Mouse (Mus musculus) right cerebral cortex, postnatal 25 days (tissue): ENCODE measurements at regions not wholly inside any gene's neighbourhood (a gene's known extent, or its start where the extent isn't known, plus 50 kb on each side); places are given as distances from the start of the nearest gene placed in this dataset.

Experiments used
- DNase-seq: peaks from one replicate; pipeline ENCODE4 v3.0.0; 2022

DNA sequence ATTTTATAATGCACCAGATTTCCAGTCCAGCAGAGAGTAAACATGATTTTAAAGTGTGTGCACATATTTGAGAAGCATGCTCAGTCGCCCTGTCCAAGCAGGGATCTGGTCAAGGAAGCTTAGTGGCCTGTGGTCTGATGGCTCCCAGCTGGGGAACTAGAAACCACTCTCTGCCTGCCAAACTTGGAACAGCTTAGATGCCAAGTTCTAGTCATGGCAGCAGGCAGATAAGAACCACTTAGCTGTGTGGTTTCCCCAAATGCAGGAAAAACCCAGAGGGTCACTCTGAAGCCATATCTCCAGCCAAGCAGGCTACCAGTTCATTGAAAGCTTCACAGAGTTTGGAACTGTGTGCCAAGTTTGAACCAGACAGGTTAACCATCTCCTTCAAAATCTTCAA is 86.1 kb downstream of the Fam114a2 start:
- no peak for DNase-seq

GRCm38 (mm10) chr11:57431886-57432285 is 86.5 kb downstream of the Fam114a2 start:
- no peak for DNase-seq

- no peak for DNase-seq
Measured at GRCm38 (mm10) chr11:57426046-57426805, 92.2 kb downstream of the Fam114a2 start.

- DNase-seq, result no peak
Measured at GRCm38 (mm10) chr11:57419416-57419815, 99.0 kb downstream of the Fam114a2 start.

- DNase-seq, result no peak
Measured at GRCm38 (mm10) chr11:57416011-57416410, 102.4 kb downstream of the Fam114a2 start.

DNA sequence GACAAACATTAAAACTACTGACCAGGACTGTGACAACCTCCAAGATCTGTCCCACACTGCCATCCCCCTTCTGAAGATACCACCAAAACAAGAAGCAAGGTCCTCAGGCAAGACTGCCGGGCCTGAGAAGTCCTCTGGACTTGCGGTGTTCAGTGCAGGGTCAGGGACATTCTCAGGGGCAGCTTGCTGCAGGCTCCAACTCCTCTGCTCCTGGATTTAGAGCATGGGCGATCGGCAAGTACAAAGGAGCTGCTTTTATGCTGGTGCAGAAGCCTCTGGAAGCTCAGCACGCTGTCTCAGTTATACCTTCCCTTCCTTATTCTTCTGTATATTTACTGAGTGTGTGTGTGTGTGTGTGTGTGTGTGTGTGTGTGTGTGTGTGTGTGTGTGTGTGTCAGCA is 103.2 kb downstream of the Fam114a2 start:
- DNase-seq, result no peak

- no peak for DNase-seq
Measured at GRCm38 (mm10) chr11:57414697-57415096, 103.7 kb downstream of the Fam114a2 start.

DNA sequence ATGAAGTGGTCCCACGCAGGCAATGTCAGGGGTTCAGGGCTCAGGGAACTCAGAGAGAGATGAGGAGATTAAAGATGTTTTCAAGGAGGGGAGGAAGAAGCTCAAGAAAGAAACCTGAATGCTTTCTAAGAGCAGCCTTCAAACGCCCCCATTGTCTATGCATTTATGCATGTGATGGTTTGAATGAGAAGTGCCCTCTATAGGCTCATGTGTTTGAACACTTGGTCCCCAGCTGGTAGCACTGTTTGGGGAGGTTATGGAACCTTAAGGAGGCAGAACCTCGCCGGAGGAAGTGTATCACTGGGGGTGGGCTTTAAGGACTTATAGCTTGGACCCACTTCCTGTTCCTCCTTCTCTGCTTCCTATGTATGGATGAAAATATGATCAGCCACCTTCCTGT is 105.1 kb downstream of the Fam114a2 start:
- DNase-seq, result no peak

GRCm38 (mm10) chr11:57412766-57413165 is 105.7 kb downstream of the Fam114a2 start:
- DNase-seq, result peak; percentile 60

- no peak for DNase-seq
Measured at GRCm38 (mm10) chr11:57404172-57404571, 114.2 kb downstream of the Fam114a2 start.

DNA sequence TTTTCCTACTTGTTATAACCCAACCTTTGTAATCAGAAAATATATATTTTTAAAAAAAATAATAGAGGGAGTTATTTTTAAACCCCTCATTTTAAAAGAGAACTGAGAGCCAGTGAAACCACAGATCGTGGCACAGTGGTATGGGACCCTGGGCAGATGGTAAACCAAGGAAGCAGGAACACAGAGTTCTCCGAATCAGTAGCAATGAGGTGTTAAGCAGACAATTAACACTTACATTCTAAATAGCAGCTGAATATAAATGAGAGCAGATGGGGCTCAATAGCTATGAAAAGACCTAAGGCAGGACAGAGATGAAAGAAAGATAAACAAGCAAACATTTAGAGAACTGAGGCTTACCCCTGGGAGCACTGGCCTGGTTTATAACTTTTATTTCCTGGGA is 116.8 kb downstream of the Fam114a2 start:
- DNase-seq, result no peak

- no peak for DNase-seq
Measured at GRCm38 (mm10) chr11:57399366-57399765, 119.1 kb downstream of the Fam114a2 start.

DNA sequence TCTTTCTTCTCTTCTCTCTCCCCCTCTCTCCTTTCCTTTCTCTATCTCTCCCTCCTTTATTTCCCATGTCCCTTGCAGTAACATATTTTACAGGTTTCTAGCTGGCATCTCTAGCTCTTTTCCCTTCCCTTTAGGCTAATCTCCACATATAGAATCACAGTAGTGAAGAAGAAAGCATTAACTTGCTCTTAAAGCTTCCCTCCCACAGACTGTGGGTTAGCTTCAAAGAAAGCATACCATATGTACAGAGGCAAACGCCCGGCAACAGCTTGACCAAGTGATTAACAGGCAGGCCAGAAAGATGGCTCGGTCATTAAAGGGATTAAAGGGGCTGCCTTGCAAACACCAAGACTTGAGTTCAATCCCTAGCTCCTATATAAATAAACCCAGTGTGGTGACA is 122.0 kb downstream of the Fam114a2 start:
- no peak for DNase-seq

DNA sequence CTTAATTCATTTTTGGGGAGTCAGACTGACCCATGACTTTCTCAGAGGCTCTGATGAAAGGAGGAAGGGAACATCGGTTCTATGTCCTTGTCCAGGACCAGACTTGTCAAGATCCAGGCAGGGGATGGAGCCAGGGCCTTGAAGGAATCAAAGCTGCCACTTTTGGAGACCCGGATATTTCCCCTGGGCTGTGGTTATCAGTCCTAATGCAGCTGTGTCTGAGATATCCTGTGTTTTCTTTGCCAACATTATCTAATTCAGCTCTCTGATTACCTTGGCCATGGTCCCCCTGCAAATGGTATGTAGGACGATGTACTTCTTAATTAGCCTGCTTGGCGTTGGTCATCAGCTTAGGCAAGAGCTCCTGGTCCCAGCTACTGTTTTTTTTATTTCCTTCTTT is 127.6 kb downstream of the Fam114a2 start:
- DNase-seq, result no peak
